Comparison of ENCODE assay signal across 1 mouse cellular context in the genomic region with DNA sequence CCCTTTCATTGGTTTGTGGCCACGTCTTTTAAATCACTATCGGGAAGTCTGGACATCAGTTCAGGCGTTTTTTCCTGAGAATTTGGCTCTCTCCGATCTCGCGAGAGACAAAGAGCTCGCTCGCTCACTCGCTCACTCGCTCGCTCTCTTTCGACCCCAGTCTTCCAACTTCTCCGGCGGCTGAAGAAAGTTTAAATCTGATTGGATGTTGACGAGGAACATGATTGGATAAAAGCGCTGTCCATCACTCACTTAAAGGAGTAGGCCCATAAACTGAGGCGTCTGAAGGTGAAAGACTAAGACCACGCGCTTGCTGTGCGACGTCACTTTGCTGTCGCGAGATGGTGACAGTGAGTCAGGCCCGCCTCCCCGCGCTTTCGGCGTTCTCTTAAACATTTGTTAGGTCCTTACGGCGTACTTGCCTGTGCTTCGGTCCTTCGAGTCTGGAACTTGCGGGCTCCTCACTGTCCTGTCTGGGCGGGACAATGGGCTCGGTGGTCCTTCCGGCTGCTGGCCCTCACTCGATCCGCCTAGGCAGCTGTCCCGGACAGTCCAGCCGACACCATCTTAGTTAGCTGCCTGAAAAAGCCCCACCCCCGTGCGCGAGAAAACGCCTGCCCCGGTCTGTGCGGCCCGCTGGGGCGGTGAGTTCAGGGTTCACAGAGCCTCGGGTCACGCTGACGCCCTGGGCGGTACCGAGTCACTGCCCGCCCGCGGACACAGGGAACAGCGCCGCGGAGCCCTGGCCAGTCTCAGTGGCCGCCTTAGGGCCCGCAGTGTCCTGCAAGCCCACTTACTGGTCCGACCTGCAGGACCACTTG.
TF ChIP-seq lines count a peak whose summit lies in the region.

A gene (minus strand): TSS at position 293 of the 821 bp plus-strand sequence.

TF ChIP-seq in CH12.LX, 34 proteins besides CTCF, POLR2A, EP300 and RAD21 (continued from another document):
- TF ChIP-seq NRF1 (IDR thresholded peaks at IDR 0.05; ENCODE audit: low read depth, low read length) (peak; percentile 66), ZC3H11A (IDR thresholded peaks at IDR 0.05; ENCODE audit: low read depth, low read length) (no peak), CHD2 (IDR thresholded peaks at IDR 0.05; ENCODE audit: low read length) (peak; percentile 99), ZMIZ1 (IDR thresholded peaks at IDR 0.05; ENCODE audit: low read depth, low read length) (peak; percentile 52; the same call in 1 of the 2 replicates), MAX (IDR thresholded peaks at IDR 0.05; ENCODE audit: low read length) (peak; percentile 63; the same call in 1 of the 2 replicates), ZKSCAN1 (IDR thresholded peaks at IDR 0.05; ENCODE audit: borderline replicate concordance, low read depth, low read length) (no peak), MXI1 (IDR thresholded peaks at IDR 0.05; ENCODE audit: low read depth, low read length) (peak; percentile 61), UBTF (IDR thresholded peaks at IDR 0.05; ENCODE audit: low read depth, low read length) (peak; percentile 89), POLR2AphosphoS2 (IDR thresholded peaks at IDR 0.05; ENCODE audit: low read depth, low read length) (peak; percentile 87; the same call in 1 of the 2 replicates), ZNF384 (IDR thresholded peaks at IDR 0.05; ENCODE audit: low read depth, low read length) (no peak; the same call in 1 of the 2 replicates), TCF12 (IDR thresholded peaks at IDR 0.05; ENCODE audit: low read depth, low read length) (peak; percentile 74), CHD1 (IDR thresholded peaks at IDR 0.05; ENCODE audit: low read depth, low read length) (no peak), TBP (conservative IDR thresholded peaks at IDR 0.05; ENCODE audit: low read depth, low read length) (peak; percentile 83), NELFE (IDR thresholded peaks at IDR 0.05; ENCODE audit: low read depth, low read length) (peak; percentile 91), KAT2A (IDR thresholded peaks at IDR 0.05; ENCODE audit: insufficient replicate concordance, low read length) (peak; percentile 28; the same call in 1 of the 2 replicates), ETS1 (conservative IDR thresholded peaks at IDR 0.05; ENCODE audit: low read depth, low read length) (no peak; the same call in 1 of the 2 replicates), USF2 (conservative IDR thresholded peaks at IDR 0.05; ENCODE audit: low read depth, low read length) (no peak), JUN (IDR thresholded peaks at IDR 0.05; ENCODE audit: insufficient read depth, low read depth, low read length) (no peak), JUND (conservative IDR thresholded peaks at IDR 0.05; ENCODE audit: low read depth, low read length) (0 out of 2 replicates have a peak, but pooled peaks have one; percentile 5), ELF1 (IDR thresholded peaks at IDR 0.05; ENCODE audit: low read depth, low read length) (peak; percentile 82), SIN3A (IDR thresholded peaks at IDR 0.05; ENCODE audit: low read length) (peak; percentile 53)
TF ChIP-seq in CH12.LX: peak in this region for 19.
